Mouse (Mus musculus) erythroid progenitor cell, adult 5-6 weeks (primary cell): ENCODE measurements around the gene Bach2. TPM values are rescaled to one million over a fixed set of nuclear protein-coding genes. Genes with fewer than 3 reads are reported as not detected.

ENCODE experiments used
- ATAC-seq: replicated peaks from 2 replicates; pipeline ENCODE4 v1.8.0; 2016; ENCODE audit warnings: moderate number of reproducible peaks, mild to moderate bottlenecking, moderate TSS enrichment, inconsistent platforms; ENCODE audit not compliant: poor library complexity, low FRiP score, severe bottlenecking
- total RNA-seq, 2 experiments: library from RNA; stranded (forward) in 1 of 2; stranded (reverse) in 1 of 2; fragments of 150-400 nt in 1 of 2; fragments of 186-747, 209-891 nt in 1 of 2; gene quantifications; 2 replicates each; pipeline versions ENCODE4 v1.2.3 to v1.2.4; 2015 to 2017; ENCODE audit warnings: low replicate concordance in 2 of 2

Bach2 gene
- total RNA-seq, 2 experiments from 2014 or later = 2.1 to 14.7 TPM

DNA sequence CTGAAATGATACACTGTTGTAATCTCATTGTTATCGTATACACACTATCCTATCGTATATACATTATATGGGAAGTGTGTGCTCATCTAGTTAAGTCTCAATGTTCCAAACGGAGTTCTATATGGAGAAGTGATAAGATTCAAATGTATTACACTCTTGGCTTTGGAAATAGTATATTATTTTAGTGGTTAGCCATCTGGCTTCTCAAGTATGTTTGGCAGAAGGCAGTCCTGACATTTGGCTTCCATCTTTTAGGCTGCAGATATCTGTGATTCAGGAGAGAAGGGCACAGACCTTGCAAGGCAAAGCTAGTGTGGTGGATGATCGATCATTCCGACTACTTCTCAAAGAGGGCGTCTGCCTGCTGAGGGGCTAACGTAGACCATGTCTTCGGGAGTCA lies 47.8 kb downstream of the Bach2 start:
- ATAC-seq = no peak

DNA sequence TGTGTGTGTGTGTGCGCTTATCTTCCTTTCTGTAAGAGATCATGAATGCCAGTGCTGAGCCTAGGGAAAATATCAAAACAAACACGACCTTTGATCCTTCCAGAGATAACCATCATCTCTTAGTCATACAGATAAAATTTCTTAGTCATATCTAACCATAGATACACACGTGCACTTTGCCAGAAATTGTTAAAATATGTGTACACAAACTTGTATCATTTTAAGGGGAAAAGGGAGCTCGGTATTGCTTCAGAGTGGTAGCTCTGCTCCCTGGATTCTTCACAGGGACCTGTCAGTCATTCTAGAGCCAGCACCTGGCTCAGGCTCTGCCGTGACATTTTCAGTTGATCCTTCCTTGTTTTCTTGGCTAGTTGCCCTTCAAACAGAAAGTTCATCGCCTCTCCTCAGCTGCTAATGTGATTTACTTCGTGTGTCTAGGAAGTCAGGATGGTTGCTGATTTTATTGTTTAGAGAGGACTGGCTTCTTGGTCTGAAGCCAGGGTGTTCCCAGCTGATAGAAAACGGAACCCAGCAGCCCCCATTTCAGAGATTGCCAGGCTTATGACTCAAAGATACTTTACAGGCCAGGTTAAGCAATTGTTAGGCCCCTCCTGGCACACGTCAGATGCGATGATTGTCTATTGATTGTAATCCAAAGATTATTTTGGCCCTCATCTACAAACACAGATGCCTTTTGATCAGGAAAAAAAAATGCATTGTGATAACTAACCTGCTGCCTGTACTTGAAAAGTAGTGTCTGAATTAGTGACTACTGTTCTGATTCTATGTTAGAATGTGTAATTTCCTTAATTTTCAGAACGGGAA lies 49.6 kb downstream of the Bach2 start:
- ATAC-seq = no peak

DNA sequence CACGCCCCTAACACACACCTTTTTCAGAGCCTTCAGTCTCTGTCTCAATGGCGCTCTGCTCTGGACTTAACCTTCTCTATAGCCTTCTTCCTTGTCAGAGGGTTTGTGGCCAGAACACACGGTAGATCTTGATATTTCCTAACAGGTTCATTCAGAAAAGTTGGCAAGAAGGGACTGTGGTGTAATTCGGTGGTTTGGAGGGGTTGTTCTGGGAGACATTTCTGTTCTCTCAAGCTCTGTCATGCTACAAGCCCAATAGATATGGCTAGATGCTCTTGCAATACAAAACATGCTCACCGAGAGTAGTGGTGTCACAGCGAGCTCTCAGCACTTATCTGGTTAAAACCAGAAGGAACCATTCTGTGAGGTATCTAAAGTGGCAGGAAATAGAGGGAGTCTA lies 51.2 kb downstream of the Bach2 start:
- ATAC-seq = no peak

DNA sequence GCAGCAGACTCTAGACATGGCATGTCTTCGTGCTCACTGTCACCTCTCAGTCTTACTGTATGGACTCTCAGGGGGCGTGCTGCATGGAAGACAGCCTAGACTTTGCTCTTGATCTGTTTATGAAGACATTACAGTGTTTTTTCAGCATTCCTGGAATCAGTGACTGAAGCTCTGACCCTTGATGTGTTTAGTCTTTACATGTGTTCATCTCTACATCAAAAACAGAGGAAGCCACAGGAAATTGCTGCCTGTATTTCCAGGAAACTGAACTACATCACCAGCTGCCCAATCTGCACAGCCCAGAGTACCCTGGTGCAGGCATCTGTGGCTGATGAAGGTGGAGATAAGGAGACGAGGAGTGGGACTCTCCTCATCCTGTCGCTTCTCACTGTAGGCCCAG lies 52.8 kb downstream of the Bach2 start:
- no peak for ATAC-seq

DNA sequence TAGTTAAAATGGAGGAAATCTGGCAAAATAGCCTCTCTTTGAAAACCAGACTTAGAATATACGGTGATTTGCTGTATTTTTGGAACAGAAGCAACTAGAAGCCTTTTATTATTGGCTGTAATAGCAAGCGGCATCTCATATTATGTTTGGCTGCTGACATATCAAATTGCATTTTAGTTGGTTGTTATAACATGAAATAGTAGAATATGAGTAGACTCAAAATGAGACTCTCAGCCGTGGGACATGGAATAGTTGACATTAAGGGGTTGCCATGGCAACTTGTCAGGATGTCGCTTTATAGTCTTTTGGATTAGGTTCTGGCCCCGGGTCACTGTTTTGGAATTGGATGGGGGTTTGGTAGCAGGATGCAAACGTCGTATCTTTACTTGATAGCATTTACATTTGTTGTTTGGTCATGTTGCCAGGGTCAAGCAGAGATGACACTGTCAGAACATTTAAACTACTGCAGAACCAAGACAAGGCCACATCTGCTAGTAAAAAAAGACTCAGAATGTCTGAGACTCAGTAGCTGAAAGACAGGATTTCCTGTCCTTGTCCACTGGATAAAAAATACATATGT lies 55.2 kb downstream of the Bach2 start:
- ATAC-seq = no peak

DNA sequence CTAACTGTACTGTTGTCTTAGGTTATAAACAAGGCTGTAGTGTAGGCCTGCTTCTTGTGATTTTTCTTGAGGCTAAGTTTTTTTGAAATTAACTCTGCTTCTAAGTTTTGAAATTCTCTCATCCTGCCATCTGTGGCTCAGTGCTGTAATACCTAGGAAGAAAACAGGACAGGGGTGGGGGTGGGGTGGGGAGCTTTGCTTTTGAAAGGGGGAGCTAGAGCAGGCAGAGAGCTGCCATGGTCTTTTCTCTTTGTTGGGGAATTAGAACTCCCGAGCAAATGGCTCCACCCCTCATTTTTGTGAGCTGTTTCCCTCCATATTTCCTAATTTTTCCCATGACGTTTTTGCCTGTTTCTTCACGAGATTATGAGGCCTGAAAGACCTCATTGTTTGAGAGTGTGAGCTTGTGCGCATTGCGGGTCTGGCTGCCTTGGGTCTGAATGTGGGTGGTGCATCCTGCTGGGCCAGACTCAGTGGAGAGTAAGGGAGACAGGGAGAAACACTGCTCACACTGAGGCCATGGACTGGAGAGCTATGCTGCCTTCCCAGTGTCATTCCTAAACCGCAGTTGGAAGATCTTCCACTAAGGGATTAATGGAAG lies 58.6 kb downstream of the Bach2 start:
- no peak for ATAC-seq

DNA sequence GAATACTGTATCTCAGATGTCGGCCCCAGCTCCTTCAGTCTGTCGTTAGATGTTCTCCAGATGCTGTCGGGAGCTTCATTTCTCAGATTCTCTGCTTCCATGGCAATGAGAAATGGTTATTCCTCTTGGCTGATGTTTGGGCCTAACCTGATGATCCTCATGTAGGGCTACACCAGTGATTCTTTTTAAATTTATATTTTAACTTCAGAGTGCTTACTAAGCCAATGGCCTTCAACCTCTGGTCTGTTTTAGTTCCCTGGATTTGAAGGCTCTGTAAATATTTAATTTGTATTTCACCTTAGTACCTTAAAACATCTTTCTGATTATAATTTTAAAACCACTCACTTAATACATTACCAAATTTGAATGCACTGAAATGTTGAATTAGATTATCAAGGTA lies 60.6 kb downstream of the Bach2 start:
- no peak for ATAC-seq

DNA sequence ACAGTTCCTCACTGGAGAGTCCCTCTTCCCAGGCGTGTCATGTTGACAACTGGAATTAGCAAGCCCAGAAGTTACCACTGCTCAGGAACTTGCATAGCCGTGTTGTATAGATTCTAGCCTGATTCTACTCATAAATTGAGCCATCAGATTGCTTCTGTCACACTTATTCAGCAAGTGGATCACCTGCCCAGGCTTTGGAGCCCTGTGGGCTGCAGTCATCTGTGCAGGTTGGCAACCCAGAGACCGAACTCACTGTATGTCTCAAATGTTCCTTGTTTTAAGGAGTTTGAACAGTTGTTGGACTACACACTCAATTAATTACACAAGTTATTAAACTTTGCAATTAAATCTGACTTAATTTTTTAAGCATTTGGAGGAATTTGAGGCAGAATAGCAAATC lies 61.4 kb downstream of the Bach2 start:
- no peak for ATAC-seq

DNA sequence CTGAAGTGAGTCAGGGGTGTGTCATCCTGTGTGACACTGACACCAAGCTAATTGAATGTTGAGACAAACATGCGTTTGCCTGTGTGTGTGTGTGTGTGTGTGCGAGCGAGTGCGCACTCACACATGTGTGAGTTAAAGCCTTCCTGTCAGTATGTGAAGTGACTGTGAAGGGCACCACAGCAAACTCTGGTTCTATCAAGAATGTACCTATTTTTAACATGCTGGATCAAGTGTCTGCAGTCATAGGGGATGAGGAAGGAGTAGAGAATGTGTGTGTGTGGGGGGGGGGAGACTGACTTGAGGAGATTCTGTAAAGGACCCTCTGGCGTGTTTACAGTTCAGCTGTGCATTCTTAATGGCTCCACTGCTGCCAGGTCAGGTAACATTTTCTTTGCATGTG lies 64.1 kb downstream of the Bach2 start:
- no peak for ATAC-seq

DNA sequence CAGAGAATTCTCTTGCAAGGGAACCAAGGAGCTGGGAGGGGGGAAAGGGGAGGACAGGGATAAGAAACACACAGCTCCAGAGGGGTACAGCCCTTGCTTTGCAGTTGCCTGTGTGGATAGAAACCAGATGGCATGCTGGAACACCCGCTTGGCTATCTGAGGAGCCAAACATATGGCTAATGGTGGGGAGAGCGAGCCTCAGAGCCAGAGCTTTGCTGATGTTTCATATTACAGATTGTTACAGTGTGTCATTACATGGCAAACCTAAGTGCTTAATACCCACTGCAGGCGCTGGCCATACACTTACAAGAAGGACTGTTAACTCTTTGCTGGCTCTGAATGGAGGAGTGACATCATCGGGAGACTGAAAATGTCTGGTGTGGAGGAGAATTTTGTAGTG lies 64.5 kb downstream of the Bach2 start:
- no peak for ATAC-seq

DNA sequence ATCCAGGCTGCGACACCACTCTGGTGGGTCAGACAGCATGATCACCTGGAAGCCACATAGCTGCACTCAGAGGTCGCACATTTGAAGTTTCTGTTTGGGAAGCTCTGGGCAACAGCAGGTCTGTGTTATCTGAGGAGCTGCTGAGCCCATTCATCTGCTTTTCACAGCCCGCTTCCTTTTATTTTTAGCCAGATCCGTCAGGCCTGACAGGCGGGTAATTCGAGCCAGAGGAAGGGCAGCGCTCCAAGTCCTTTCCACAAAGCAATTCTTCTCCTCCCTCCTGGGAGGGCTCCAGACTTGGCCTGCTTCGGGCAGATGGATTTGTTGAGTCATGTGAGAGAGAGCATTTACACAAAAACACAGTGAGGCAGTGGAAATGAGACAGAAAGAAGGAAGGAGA lies 65.1 kb downstream of the Bach2 start:
- no peak for ATAC-seq

DNA sequence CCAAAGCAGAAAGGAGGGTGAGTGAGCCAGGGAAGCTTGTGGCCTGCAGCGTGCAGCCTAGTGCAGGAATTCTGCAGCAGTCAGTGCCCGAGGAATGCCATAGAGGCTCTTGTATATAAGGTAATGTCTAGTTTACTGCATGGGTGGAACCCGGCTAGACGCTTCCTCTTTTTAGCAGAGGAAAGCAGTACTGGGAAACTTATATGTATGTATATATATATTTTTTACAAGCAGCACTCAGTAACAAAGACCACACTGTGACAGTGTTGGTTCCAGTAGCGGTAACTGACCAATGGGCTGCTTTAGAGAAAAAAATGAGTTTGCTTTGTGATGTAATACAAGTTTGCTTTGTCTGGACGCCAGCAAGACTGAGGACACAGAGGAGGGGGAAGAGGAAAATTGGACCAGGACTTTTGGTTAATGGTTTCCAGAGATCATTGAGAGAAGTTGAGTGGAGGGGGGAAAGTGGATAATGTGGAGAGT lies 65.7 kb downstream of the Bach2 start:
- ATAC-seq = no peak

DNA sequence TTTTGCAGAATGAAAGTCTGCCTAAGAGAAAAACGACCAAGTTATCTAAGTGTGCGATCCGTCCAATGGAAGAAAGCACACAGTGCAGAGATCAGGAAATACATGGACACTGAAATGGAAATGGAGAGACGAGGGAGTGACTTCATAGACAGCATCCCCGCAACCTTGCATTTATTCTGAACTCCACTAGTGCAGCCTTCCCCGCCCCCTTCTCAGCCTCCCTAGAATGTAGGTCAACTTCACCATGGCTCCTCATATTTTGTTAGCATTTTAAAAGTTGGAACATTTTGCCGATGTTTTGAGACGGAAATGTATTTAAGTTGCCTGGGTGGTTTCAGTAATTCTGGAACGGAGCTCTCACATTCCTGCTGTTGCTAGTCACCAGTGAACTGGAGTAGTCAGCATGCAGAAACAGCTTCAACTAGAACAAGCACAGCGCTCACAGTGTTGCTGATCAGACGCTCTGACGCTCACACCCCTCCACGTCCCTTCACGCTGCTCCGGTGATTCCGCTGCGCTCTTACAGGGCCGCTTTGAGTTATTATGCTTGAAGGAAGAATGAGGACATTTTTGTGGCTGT lies 66.5 kb downstream of the Bach2 start:
- no peak for ATAC-seq

DNA sequence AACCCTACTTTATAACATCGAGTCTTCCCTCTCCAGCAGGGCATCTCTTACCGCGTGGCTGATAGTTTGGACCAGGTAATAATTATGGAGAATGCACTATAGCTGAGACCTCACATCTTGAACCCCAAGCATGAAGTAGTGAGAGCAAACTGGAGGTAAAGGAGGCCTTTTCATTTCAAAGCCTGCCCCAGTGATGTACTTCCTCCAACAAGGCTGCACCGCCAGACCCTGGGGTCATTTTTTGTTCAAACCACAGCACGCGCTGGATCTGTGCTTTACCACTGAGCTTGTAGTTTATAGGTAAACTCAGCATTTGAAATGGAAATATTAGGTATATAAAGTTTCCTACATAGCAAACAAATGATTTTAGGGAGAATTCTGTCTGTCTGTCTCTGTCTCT lies 67.1 kb downstream of the Bach2 start:
- ATAC-seq = no peak

DNA sequence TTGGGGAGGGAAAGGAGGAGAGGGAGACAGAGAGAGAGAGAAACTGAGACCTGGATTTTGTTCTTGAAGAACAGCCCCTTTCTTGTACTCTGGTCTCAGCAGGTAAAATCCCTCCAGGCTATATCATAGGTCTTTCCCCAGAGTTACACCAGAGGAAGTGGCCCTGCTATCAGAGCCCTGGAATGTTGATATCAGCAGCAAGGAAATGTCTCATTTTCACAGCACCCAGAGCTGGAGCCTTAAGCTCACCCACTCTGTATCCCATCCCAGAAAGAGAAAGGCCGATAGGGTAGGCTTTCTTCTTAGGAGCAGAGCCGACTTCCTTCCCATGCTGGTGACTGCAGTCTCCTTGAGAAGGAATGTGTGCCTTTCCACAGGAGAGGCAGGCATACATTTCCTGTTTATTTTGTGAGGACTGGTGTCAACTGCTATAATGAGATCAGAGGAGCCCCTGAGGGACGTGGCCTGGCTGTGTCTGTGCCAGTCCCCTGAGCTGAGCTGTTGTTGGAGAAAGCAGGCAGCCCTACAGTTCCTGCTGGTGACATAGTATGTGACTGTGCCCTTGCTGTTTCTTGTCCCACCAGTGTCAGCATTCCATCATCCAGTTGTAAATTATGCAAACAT lies 67.7 kb downstream of the Bach2 start:
- ATAC-seq = no peak

DNA sequence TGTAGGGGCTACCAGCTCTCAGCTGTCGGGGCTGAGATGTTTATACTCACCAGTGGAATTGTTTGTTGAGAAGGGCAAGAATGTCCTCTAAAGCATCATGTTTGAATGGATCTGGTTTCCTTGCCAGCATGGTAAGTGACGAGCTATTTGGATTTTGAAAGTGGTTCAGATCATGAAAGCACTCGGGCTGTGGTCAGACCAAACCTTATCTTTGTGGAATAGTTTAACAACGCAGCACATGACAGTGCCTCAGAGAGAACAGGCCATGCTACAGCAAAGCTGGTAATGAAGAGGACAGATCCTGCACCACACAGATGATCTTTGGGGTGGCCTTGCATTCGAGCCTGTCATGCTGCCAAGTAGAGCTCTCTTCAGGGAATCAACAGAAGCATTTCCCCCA lies 68.6 kb downstream of the Bach2 start:
- no peak for ATAC-seq

DNA sequence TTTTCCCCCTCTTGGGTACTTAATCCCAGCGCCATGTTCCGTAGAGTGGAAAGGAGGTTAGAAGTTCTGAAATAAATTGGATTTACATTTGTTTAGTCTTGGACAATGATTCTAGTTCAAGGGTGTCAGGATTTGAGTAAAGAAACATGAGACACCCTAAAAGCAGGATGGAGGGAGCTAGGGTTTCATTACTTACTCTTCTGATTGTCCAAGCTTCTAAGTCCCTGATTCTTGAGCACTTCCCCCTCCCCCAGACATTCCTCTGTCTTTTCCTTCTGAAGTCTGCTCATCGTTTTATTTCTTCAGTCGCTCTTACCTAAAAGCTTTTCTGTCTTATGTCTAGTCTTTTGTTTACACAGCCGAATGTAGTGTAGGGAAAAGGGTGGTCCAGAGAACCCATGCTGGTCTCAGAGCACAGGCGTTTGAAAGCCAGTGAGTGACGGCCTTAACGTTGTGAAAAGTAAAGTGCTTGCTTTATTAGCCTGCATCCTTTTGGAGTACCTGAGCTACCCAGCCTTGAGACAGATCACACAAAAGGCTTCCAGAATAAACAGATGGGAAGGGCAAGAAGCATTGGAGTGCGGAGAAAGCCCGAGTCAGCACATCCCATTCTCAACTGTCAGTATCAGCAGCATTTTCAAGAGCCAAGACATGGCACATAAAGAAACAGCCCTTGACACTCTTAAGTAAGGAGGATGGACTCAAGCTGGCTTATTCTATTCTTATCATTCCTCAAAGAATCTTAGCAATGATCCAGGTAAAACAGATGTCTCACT lies 73.8 kb downstream of the Bach2 start:
- ATAC-seq = no peak

DNA sequence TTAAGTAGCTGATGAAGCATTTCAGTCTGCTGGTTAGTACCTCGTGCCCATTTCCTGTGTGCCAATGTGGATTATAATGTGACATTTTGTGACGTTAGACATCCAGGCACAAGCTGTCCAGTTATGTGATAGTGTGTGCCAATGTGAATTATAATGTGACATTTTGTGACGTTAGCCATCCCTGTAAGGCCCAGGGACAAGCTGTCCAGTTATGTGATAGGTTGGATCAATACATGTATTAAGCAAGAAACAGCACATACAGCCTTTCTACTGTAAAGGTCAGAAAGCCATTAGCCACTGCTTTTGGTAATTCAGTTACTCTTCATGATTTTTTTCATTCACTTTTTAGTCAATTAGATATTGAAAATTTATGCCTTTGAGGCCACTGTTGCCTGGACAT lies 76.3 kb downstream of the Bach2 start:
- no peak for ATAC-seq

DNA sequence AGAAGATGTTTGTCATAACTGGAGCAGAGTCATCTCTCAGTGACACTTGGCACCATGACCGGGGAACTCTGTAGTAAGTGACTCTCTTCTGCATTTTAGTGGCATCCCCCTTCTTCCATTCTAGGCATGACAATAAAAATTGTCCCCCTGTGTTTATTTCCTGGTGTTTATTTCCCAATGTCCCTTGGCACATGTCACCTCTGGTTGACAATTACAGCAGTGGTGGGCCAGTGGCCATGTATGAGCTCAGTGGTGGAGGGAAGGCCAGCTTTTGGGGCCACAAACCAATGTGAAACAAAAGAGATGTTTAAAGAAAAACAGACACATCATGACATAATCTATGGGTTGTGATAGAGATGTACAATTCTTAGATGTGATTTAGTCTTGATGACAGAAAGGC lies 80.0 kb downstream of the Bach2 start:
- ATAC-seq = no peak

DNA sequence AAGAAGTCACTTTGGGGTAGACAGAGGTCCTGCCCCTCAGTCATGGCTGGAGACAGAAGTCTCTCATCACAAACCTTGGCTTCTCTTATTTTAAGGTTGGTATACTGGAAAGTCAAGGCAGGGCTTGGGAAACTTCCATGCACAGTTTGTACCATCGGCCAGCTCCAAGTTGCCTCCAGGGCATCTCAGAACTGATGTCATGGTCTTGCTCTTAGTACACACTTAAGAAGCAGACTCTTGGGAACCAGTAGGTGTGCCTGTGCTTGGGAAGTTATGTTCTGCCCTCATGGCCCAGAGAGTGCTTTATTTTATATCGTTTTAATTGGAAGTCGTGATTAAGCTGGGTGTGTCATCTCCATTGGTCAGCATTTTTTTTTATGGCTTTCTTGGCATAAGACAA lies 80.7 kb downstream of the Bach2 start:
- ATAC-seq = no peak
